Mouse (Mus musculus): ENCODE data around the gene Pitx3.

DNA sequence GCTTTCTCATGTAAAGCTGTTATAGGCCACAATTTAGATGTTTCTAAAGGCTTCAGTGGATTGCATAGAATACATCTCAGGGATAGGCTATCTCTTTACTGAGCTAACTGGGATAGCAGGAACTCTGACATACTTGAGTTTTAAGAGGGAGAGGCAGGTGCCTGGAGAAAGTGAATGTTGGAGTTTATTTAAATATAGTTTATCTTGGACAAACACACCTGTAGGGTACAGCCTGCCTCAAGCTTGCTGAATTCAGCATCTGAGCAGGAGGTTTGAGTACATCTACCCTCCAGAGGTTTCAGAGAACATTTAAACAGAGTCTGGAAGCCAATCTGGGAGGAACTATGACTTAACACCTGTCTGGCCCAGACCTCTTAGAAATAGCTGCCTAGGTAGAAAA is 27.0 kb upstream of the Pitx3 start:
- TF ChIP-seq CHD2 (IDR thresholded peaks at IDR 0.05; ENCODE audit: low read depth, low read length) (no peak), HCFC1 (IDR thresholded peaks at IDR 0.05; ENCODE audit: borderline replicate concordance, insufficient read depth, low read length) (no peak), MAFK (IDR thresholded peaks at IDR 0.05; ENCODE audit: insufficient read depth, low read depth, low read length) (no peak), ZC3H11A (IDR thresholded peaks at IDR 0.05; ENCODE audit: borderline replicate concordance, low read depth, low read length) (no peak)
